Mouse (Mus musculus) embryonic facial prominence, embryonic 15.5 days (tissue): Measurements from ENCODE around the gene Herpud1. TPM values are rescaled to one million over a fixed set of nuclear protein-coding genes. Genes with fewer than 3 reads are reported as not detected.
"Not testable (repeated sequence)": the region's sequence is repeated elsewhere in the genome, so short reads cannot be mapped to it uniquely, and the experiment has no call there.

Experiments
- ATAC-seq: fragments of 200-750 bp; cut with Nextera tagmentation; 2 replicates; pipeline ENCODE4 v1.8.0; 2017; ENCODE audit warnings: low read depth, moderate TSS enrichment; ENCODE audit not compliant: insufficient number of reproducible peaks, low FRiP score, low TSS enrichment
- H3K27ac ChIP-seq: fragments of 300-500 bp; sonication (generic); replicated peaks from 2 replicates; pipeline ENCODE4 v1.5.1; 2015; ENCODE audit warnings: mild to moderate bottlenecking, inconsistent platforms
- H3K27me3 ChIP-seq: fragments of 300-500 bp; sonication (generic); 2 replicates; pipeline ENCODE4 v1.6.1; 2015; ENCODE audit warnings: inconsistent platforms
- H3K36me3 ChIP-seq: fragments of 300-500 bp; sonication (generic); 2 replicates; pipeline ENCODE4 v1.6.1; 2015; ENCODE audit warnings: mild to moderate bottlenecking, inconsistent platforms
- H3K4me1 ChIP-seq: fragments of 300-500 bp; sonication (generic); 2 replicates; pipeline ENCODE4 v1.6.1; 2015; ENCODE audit warnings: inconsistent platforms
- H3K4me2 ChIP-seq: fragments of 300-500 bp; sonication (generic); replicated peaks from 2 replicates; pipeline ENCODE4 v1.6.1; 2015; ENCODE audit warnings: mild to moderate bottlenecking, inconsistent platforms
- H3K4me3 ChIP-seq: fragments of 300-500 bp; sonication (generic); replicated peaks from 2 replicates; pipeline ENCODE4 v1.5.1; 2015; ENCODE audit warnings: mild to moderate bottlenecking, inconsistent platforms
- H3K9ac ChIP-seq: fragments of 300-500 bp; sonication (generic); 2 replicates; pipeline ENCODE4 v1.6.1; 2015; ENCODE audit warnings: inconsistent platforms
- H3K9me3 ChIP-seq: fragments of 300-500 bp; sonication (generic); replicated peaks from 2 replicates; pipeline ENCODE4 v1.6.1; 2016; ENCODE audit warnings: inconsistent platforms
- WGBS: fragments of 180-500 bp; shearing (Covaris S2); methylation state at CpG from one replicate; pipeline ENCODE4 v1.1.7; 2015; 5-methylcytosine and 5-hydroxymethylcytosine counted together
- polyA plus RNA-seq: library from polyadenylated mRNA; unstranded; fragments of >200 nt; fragmentation: Nextera tagmentation; extraction: Ambion mirVana; gene quantifications from 2 replicates; pipeline ENCODE4 v1.2.1, GENCODE M21; 2015

The Herpud1 gene
- polyA plus RNA-seq, 1 experiment from 2014 or later = 103 TPM

- H3K9me3 ChIP-seq = no peaks in the 10 kb centered on the region
- H3K4me2 ChIP-seq = no peak overlapping the region
- ATAC-seq = no peak
- 94% methylated on average over 6 of the region's 6 CpGs for WGBS
- H3K36me3 ChIP-seq = peaks cover 59% of the 10 kb centered on the region
- H3K4me3 ChIP-seq = no peak overlapping the region
- H3K9ac ChIP-seq = no peak overlapping the region
- no peak overlapping the region for H3K27ac ChIP-seq
- H3K4me1 ChIP-seq = peaks cover 9% of the 10 kb centered on the region
- H3K27me3 ChIP-seq = no peaks in the 10 kb centered on the region
These were observed 4.2 kb downstream of the Herpud1 start for GRCm38 (mm10) chr8:94390429-94390828.

- H3K9ac ChIP-seq = no peak overlapping the region
- H3K36me3 ChIP-seq = peaks cover 64% of the 10 kb centered on the region
- H3K27me3 ChIP-seq = no peaks in the 10 kb centered on the region
- WGBS = 94% methylated on average over 8 of the region's 8 CpGs
- no peak overlapping the region for H3K27ac ChIP-seq
- no peaks in the 10 kb centered on the region for H3K9me3 ChIP-seq
- peaks cover 4% of the 10 kb centered on the region for H3K4me1 ChIP-seq
- no peak overlapping the region for H3K4me3 ChIP-seq
- no peak overlapping the region for H3K4me2 ChIP-seq
- ATAC-seq = no peak
These were observed 4.7 kb downstream of the Herpud1 start for GRCm38 (mm10) chr8:94390910-94391309.

DNA sequence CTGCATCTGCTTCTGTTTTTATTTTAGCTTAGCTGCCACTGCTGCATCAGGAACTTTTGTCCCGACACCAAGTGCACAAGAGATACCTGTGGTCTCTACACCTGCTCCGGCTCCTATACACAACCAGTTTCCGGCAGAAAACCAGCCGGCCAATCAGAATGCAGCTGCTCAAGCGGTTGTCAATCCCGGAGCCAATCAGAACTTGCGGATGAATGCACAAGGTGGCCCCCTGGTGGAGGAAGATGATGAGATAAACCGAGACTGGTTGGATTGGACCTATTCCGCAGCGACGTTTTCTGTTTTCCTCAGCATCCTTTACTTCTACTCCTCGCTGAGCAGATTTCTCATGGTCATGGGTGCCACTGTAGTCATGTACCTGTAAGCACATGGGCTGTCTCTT, 5.9 kb downstream of the Herpud1 start:
- Histone ChIP-seq H3K36me3 (peaks cover 71% of the 10 kb centered on the region), H3K4me3 (no peak overlapping the region)

GRCm38 (mm10) chr8:94392648-94393047, 6.4 kb downstream of the Herpud1 start:
- 84% methylated on average over 6 of the region's 6 CpGs for WGBS
- Histone ChIP-seq H3K36me3 (peaks cover 76% of the 10 kb centered on the region), H3K4me1 (peaks cover 3% of the 10 kb centered on the region), H3K4me3 (no peak overlapping the region), H3K9ac (no peak overlapping the region), H3K4me2 (no peak overlapping the region), H3K27me3 (no peaks in the 10 kb centered on the region), H3K27ac (no peak overlapping the region), H3K9me3 (no peaks in the 10 kb centered on the region)
- no peak for ATAC-seq

More for the DNA sequence above, 5.9 kb downstream of the Herpud1 start:
- Histone ChIP-seq H3K27me3 (no peaks in the 10 kb centered on the region), H3K9ac (no peak overlapping the region), H3K4me2 (no peak overlapping the region), H3K9me3 (no peaks in the 10 kb centered on the region), H3K4me1 (peaks cover 4% of the 10 kb centered on the region), H3K27ac (no peak overlapping the region)
- ATAC-seq = no peak
- 79% methylated on average over 12 of the region's 12 CpGs for WGBS

DNA sequence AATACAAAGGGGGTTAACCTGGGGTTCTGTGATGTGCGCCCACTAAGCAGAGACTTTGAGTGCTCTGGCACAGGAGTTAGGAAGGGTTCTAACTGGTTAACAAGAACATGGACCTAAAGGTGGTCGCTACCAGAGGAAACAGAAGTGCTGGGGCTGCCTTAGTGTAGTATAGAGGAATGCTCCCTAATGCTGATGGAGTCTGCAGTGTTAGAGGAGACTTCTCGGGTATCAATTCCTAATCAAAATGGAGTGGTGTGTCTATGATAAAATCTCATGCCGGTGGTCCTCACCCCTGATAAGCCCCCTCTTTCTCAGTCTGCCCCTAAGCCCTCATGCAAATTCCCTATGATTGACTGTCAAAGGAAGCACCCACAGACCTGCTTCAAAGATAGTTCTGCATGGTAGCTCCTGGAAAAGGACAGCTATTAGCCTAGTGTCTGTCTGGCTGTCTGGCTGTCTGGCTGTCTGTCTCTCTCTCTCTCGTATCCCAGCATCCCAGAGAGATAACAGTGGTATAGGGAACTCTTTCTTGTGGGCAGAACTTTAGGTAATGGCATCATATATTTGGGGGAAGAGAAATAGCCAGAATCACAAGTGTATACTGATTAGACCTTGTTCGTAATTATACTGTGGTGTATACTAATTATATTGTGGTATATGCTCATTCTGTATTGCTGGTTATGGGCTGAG, 9.8 kb downstream of the Herpud1 start:
- no peak overlapping the region for H3K4me3 ChIP-seq
- H3K36me3 ChIP-seq = peaks cover 58% of the 10 kb centered on the region
- no peak for ATAC-seq
- H3K27me3 ChIP-seq = no peaks in the 10 kb centered on the region
- no peaks in the 10 kb centered on the region for H3K4me1 ChIP-seq
- H3K4me2 ChIP-seq = no peak overlapping the region
- H3K9me3 ChIP-seq = no peaks in the 10 kb centered on the region
- no peak overlapping the region for H3K9ac ChIP-seq
- no peak overlapping the region for H3K27ac ChIP-seq
- 84% methylated on average over 6 of the region's 6 CpGs for WGBS

DNA sequence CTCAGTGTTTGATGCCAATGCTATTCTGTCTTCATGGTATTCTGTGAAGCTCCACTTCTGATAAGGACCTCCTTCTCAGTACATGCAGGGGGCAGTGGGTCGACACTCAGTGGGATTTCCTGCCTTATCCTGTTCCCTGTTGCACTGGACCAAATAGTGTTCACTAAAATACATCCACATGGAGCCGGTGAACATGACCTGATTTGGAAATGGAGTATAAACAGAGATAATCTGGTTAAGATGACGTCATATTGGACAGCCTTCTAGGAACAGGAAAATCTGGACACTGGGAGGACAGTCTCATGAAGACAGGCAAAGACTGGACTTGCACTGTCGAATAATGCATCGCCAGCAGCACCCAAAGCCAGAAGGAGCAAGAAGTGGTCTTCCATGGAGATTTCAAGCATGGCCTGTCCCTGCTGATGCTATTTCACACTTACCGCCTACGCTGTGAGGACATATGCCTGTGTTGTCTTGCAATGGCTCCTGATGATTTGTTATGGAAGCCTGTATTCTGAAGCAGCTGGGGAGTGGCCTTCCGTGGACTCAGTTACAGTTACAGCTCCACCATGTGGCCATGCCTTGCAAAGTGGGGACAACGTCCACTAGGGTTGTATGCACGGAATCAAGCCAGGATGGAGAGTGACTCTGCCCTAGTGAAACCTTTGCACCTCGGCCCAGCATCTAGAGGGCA, 10.9 kb downstream of the Herpud1 start:
- no peaks in the 10 kb centered on the region for H3K27me3 ChIP-seq
- no peak overlapping the region for H3K4me2 ChIP-seq
- no peak overlapping the region for H3K4me3 ChIP-seq
- no peak overlapping the region for H3K9ac ChIP-seq
- no peaks in the 10 kb centered on the region for H3K4me1 ChIP-seq
- ATAC-seq = no peak
- no peaks in the 10 kb centered on the region for H3K9me3 ChIP-seq
- no peak overlapping the region for H3K27ac ChIP-seq
- H3K36me3 ChIP-seq = peaks cover 47% of the 10 kb centered on the region
- WGBS = 65% methylated on average over 11 of the region's 11 CpGs

GRCm38 (mm10) chr8:94398587-94398986, 12.3 kb downstream of the Herpud1 start:
- Histone ChIP-seq H3K9me3 (no peaks in the 10 kb centered on the region), H3K9ac (no peak overlapping the region), H3K4me2 (no peak overlapping the region), H3K27ac (no peak overlapping the region), H3K27me3 (no peaks in the 10 kb centered on the region), H3K36me3 (peaks cover 35% of the 10 kb centered on the region), H3K4me1 (no peaks in the 10 kb centered on the region), H3K4me3 (no peak overlapping the region)
- no peak for ATAC-seq
- WGBS = 69% methylated on average over 6 of the region's 6 CpGs

DNA sequence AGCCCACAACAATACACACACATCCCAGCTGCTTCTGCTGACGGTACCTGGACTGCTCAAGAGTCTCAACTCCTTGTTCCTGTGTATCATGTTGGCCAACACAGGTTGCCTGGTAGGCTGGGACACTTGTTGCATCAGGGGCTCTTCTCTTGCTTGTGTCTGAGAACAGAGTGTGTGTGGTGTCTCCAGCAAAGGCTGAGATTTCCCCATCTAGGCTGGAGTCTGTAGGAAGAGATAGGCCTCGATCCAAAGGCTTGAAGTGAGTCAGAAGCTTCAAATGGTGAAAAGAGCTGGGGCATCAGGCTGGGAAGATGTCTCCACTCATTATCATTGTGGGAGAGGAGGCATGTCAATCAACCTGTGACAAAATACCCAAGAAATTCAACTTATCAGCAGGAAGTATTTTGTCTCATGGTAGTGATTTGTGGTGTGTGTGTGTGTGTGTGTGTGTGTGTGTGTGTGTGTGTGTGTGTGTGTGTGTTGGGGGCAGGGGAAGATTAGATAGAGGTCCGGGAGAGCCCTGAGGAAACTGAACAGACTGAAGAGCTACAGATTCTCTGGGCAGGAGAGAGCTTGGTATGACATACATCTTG, 13.2 kb downstream of the Herpud1 start:
- peaks cover 27% of the 10 kb centered on the region for H3K36me3 ChIP-seq
- no peak overlapping the region for H3K4me3 ChIP-seq
- no peak overlapping the region for H3K27ac ChIP-seq
- no peak overlapping the region for H3K4me2 ChIP-seq
- no peak overlapping the region for H3K9ac ChIP-seq
- WGBS = 77% methylated on average over 3 of the region's 3 CpGs
- no peaks in the 10 kb centered on the region for H3K4me1 ChIP-seq
- ATAC-seq = no peak
- H3K9me3 ChIP-seq = no peaks in the 10 kb centered on the region
- H3K27me3 ChIP-seq = no peaks in the 10 kb centered on the region

GRCm38 (mm10) chr8:94399957-94400356, 13.7 kb downstream of the Herpud1 start:
- H3K4me2 ChIP-seq, H3K9me3 ChIP-seq, H3K27ac ChIP-seq, H3K4me3 ChIP-seq, H3K4me1 ChIP-seq, H3K27me3 ChIP-seq, H3K9ac ChIP-seq, ATAC-seq: not testable (repeated sequence)
- 77% methylated on average over 2 of the region's 2 CpGs for WGBS
- H3K36me3 ChIP-seq = peaks cover 22% of the 10 kb centered on the region

DNA sequence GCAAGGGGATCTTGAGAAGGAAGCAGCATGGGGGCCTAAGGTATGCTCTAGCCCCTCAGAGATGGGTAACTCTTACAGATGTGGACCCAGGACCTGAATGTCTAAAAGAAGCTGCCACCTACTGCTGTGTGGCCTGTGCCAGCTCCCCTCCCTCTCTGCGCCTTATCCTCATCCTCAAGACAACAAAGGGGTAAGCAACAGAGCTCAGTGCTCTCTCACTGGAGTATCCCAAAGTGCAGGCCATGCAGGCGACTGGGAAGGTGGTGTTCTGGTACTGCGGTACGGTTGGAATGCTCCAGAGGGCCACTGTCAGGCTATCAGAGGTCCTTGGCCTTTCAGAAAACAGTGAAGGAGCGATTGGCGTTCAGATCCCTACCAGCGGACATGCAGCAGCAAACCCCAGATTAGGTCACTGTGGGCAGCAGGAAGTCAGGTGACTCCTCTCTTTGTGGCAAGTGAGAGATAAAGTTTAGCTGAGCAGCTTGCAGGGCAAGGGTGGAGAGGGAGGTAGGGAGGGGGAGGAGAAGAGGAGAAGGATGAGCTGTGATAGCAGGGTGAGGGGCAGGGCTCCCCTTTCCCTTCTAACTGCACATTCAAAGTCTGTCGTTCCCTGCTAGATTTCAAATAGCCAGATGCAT, 22.3 kb downstream of the Herpud1 start:
- Histone ChIP-seq H3K4me3 (no peak overlapping the region), H3K36me3 (no peaks in the 10 kb centered on the region), H3K9me3 (no peaks in the 10 kb centered on the region), H3K27ac (no peak overlapping the region), H3K27me3 (no peaks in the 10 kb centered on the region), H3K4me1 (no peaks in the 10 kb centered on the region), H3K9ac (no peak overlapping the region), H3K4me2 (no peak overlapping the region)
- 59% methylated on average over 8 of the region's 8 CpGs for WGBS
- ATAC-seq = no peak

DNA sequence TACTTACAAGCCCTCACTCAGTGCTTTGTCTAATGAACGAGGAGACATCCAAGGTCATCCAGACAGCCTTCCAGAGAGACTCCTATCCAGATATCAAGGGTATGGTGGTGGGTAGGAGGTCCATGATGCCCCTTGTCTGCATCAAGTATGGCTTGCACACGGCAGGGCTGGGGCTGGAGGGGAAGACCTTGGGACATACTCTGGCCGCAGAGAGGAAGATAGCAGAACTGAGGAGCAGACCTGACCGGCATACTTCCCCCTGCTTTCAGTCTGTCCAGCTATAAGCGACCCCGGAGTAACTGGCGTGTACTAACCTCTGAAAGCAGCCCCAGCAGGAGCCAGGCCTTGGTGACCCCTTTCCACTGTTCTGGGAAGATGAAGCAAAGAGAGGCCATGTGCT, 23.3 kb downstream of the Herpud1 start:
- 87% methylated on average over 7 of the region's 7 CpGs for WGBS
- H3K27me3 ChIP-seq = no peaks in the 10 kb centered on the region
- H3K4me1 ChIP-seq = no peaks in the 10 kb centered on the region
- H3K27ac ChIP-seq = no peak overlapping the region
- no peaks in the 10 kb centered on the region for H3K36me3 ChIP-seq
- no peak overlapping the region for H3K9ac ChIP-seq
- ATAC-seq = no peak
- no peak overlapping the region for H3K4me2 ChIP-seq
- no peak overlapping the region for H3K4me3 ChIP-seq
- no peaks in the 10 kb centered on the region for H3K9me3 ChIP-seq
